Mouse (Mus musculus) heart, adult 2 months (tissue): ENCODE measurements around the gene Mcm2. TPM values are rescaled to one million over a fixed set of nuclear protein-coding genes. Genes with fewer than 3 reads are reported as not detected.

Source experiments
- DNase-seq, 2 experiments: peaks; one replicate each; pipeline ENCODE4 v3.0.0; 2021
- H3K27ac ChIP-seq: fragments of 200-600 bp; 2 replicates; pipeline ENCODE4 v1.8.1; 2022
- H3K27me3 ChIP-seq: fragments of 200-500 bp; 2 replicates; pipeline ENCODE4 v1.6.1; 2012; ENCODE audit warnings: mild to moderate bottlenecking, low read length, inconsistent platforms, mixed read lengths; ENCODE audit not compliant: control insufficient read depth, insufficient read depth
- H3K36me3 ChIP-seq: fragments of 200-500 bp; 2 replicates; pipeline ENCODE4 v1.6.1; 2012; ENCODE audit warnings: low read length, inconsistent platforms; ENCODE audit not compliant: control insufficient read depth, insufficient read depth
- H3K4me1 ChIP-seq: fragments of 200-500 bp; 2 replicates; pipeline ENCODE4 v1.6.1; 2011; ENCODE audit warnings: low read length; ENCODE audit not compliant: control insufficient read depth, insufficient read depth
- H3K4me3 ChIP-seq: fragments of 200-600 bp; 2 replicates; pipeline ENCODE4 v1.8.1; 2022
- H3K79me2 ChIP-seq: fragments of 200-500 bp; replicated peaks from 2 replicates; pipeline ENCODE4 v1.6.1; 2012; ENCODE audit warnings: mild to moderate bottlenecking, inconsistent platforms, low read length, moderate library complexity, mixed read lengths; ENCODE audit not compliant: control insufficient read depth, insufficient read depth
- H3K9ac ChIP-seq: fragments of 200-500 bp; 2 replicates; pipeline ENCODE4 v1.6.1; 2012; ENCODE audit warnings: low read depth, mild to moderate bottlenecking, control low read depth, inconsistent platforms, low read length, mixed read lengths
- CTCF ChIP-seq: fragments of 200-600 bp; IDR thresholded peaks from 2 replicates; pipeline ENCODE4 v1.8.1; 2022; ENCODE audit warnings: antibody characterized with exemption, mild to moderate bottlenecking, moderate library complexity
- EP300 ChIP-seq: fragments of 200-500 bp; IDR thresholded peaks from 2 replicates; pipeline ENCODE4 v1.6.1; 2011; ENCODE audit warnings: low read depth, low read length, control low read depth; ENCODE audit not compliant: insufficient read depth
- POLR2A ChIP-seq: fragments of 200-500 bp; IDR thresholded peaks from 2 replicates; pipeline ENCODE4 v1.6.1; 2011; ENCODE audit warnings: mild to moderate bottlenecking, low read depth, low read length, control low read depth; ENCODE audit not compliant: insufficient read depth
- WGBS: fragments of 180-500 bp; shearing (Covaris S2); methylation state at CpG from one replicate; pipeline ENCODE4 v1.1.7; 2018; 5-methylcytosine and 5-hydroxymethylcytosine counted together
- intact Hi-C: fragments of 180-260 bp; cut with DNase I; formaldehyde crosslinking; loops from one replicate; pipeline ENCODE4 v1.15.1; 2025
- polyA plus RNA-seq: library from polyadenylated mRNA; depleted of rRNA; stranded (reverse); fragments of >200 nt; gene quantifications from 2 replicates; pipeline ENCODE4 v1.2.3, GENCODE M21; 2012
- total RNA-seq, 2 experiments: library from RNA; stranded (reverse); gene quantifications; 2 replicates each; pipeline ENCODE4 v1.2.3; 2021

Gene Mcm2
- total and polyA plus RNA-seq, 3 experiments, result 4.8 to 6.1 (median 5.3) TPM

GRCm38 (mm10) chr6:88940090-88940916 is 41.7 kb upstream of the Mcm2 start:
- Histone ChIP-seq H3K27me3 (no peaks in the 10 kb centered on the region), H3K79me2 (no peaks in the 10 kb centered on the region), H3K9ac (peak overlapping the region; percentile 43), H3K36me3 (no peaks in the 10 kb centered on the region), H3K27ac (peak overlapping the region; percentile 93), H3K4me1 (peaks cover 9% of the 10 kb centered on the region), H3K4me3 (no peak overlapping the region)
- 65% methylated on average over 9 of the region's 9 CpGs for WGBS
- TF ChIP-seq CTCF, result no peak
- TF ChIP-seq EP300, result no peak
- no peak for TF ChIP-seq POLR2A
- intact Hi-C loops, result no loop called here
- DNase-seq, result peak in 1 of 2 experiments; percentile 38

GRCm38 (mm10) chr6:88939281-88940089 is 40.9 kb upstream of the Mcm2 start:
- 0 out of 2 replicates have a peak overlapping the region, but pooled peaks have one; percentile 16 for H3K4me3 ChIP-seq
- H3K27me3 ChIP-seq, result no peaks in the 10 kb centered on the region
- H3K9ac ChIP-seq, result peak overlapping the region; percentile 43
- no peaks in the 10 kb centered on the region for H3K79me2 ChIP-seq
- peak in 1 of 2 experiments; percentile 63 for DNase-seq
- peak overlapping the region; percentile 93 for H3K27ac ChIP-seq
- TF ChIP-seq CTCF (0 out of 2 replicates have a peak, but pooled peaks have one; percentile 3), EP300 (no peak), POLR2A (peak; percentile 67; the same call in 1 of the 2 replicates)
- peaks cover 9% of the 10 kb centered on the region for H3K4me1 ChIP-seq
- H3K36me3 ChIP-seq, result no peaks in the 10 kb centered on the region
- WGBS, result 57% methylated on average over 12 of the region's 12 CpGs
- intact Hi-C loops, result loop anchor here (5.0 to 10.0 kb wide), 2 partner anchors 95 to 298 kb away; no protein-coding TSS in a partner anchor

- no peak for TF ChIP-seq POLR2A
- TF ChIP-seq EP300, result no peak
- TF ChIP-seq CTCF, result no peak
- DNase-seq, result no peak
- Histone ChIP-seq H3K27me3 (no peaks in the 10 kb centered on the region), H3K79me2 (no peaks in the 10 kb centered on the region), H3K4me3 (no peak overlapping the region), H3K36me3 (no peaks in the 10 kb centered on the region), H3K9ac (no peak overlapping the region), H3K4me1 (peaks cover 9% of the 10 kb centered on the region), H3K27ac (peak overlapping the region; percentile 93)
- WGBS, result 85% methylated on average over 5 of the region's 5 CpGs
- intact Hi-C loops, result loop anchor here (5.0 to 10.0 kb wide), 2 partner anchors 96 to 299 kb away; no protein-coding TSS in a partner anchor
Observed at GRCm38 (mm10) chr6:88938664-88939055, 40.1 kb upstream of the Mcm2 start.

DNA sequence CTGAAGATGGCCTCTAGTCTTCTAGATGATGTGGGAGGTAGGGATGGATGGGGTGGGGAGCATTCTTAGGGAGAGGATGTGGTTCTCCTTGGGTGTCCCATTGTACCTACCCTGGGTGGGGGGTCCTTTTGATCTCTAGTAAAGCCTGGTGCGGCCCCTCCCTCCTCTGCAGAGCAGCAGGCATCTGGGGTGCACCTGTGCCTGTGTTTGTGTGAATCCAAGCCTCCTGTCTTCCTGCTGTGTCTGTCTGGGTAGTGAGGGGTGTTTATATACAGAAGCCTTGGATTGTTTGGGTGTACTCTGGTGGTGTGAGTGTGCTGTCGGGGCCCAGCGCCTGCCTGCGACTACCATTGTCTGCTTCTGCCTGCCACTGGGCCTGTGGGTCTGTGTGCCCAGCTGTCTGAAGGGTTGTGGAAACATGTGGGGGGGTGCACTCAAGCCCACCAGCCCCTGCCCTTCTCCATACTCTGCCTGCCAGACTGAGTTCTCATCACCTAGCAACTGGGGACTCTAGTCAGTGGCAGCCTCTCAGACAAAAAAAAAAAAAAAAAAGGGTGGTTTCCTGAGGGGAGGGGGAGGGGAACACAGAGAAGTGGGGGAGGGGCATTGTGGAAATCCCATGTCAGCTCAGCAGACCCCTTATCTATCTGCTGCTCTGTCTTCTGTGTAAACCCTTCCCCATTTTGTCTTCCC is 39.5 kb upstream of the Mcm2 start:
- WGBS, result 76% methylated on average over 4 of the region's 4 CpGs
- no peaks in the 10 kb centered on the region for H3K79me2 ChIP-seq
- no peak overlapping the region for H3K4me3 ChIP-seq
- H3K9ac ChIP-seq, result no peak overlapping the region
- H3K4me1 ChIP-seq, result peaks cover 9% of the 10 kb centered on the region
- no peak for DNase-seq
- no peaks in the 10 kb centered on the region for H3K36me3 ChIP-seq
- TF ChIP-seq CTCF (no peak), POLR2A (no peak), EP300 (no peak)
- no peak overlapping the region for H3K27ac ChIP-seq
- intact Hi-C loops, result loop anchor here (5.0 to 10.0 kb wide), 2 partner anchors 97 to 299 kb away; no protein-coding TSS in a partner anchor
- no peaks in the 10 kb centered on the region for H3K27me3 ChIP-seq

DNA sequence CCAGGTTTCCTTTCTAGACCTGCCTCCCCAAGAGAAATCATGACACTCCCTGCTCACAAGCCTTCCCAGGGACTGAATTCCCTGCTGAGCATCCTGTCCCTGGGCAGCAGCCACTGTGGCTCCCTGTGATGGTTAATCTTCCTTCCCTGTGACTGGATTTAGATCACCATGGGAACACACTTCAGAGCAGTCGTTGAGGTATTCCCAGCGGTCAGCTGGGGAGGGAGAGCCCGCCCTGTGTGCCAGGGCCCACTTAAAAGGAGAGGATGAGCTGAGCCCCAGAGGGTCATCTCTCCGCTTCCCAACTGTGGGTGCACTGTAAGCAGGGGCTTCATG is 38.6 kb upstream of the Mcm2 start:
- Histone ChIP-seq H3K9ac (no peak overlapping the region), H3K4me3 (no peak overlapping the region), H3K79me2 (no peaks in the 10 kb centered on the region), H3K27ac (no peak overlapping the region), H3K36me3 (no peaks in the 10 kb centered on the region), H3K27me3 (no peaks in the 10 kb centered on the region), H3K4me1 (peaks cover 9% of the 10 kb centered on the region)
- no peak for TF ChIP-seq POLR2A
- no peak for TF ChIP-seq CTCF
- TF ChIP-seq EP300, result no peak
- 71% methylated on average over 4 of the region's 4 CpGs for WGBS
- intact Hi-C loops, result loop anchor here (5.0 to 10.0 kb wide), 2 partner anchors 98 to 300 kb away; no protein-coding TSS in a partner anchor
- DNase-seq, result no peak
